Comparison of ENCODE assay signal across 9 mouse cellular contexts in genomic region chr19:14692183-14692582, GRCm38 (mm10).
DNase-seq lines count a peak whose midpoint lies in the region; ATAC-seq and TF ChIP-seq lines count a peak whose summit lies in the region.
"Had no signal": no experiment of that assay in that cellular context is flagged by ENCODE, and none has a peak within 500 bp of the region (broad histone marks: within the 10 kb centered on the region; RNA-seq: fewer than 3 reads in every experiment).

No protein-coding gene starts in this region.

- TF ChIP-seq EP300 in stomach, postnatal 0 days (optimal IDR thresholded peaks at IDR 0.05) = no peak

- in situ Hi-C loops in Patski (cut with MboI; ENCODE audit: low pct_unique_long_range_greater_than_20kb) = no loop called here

- no peak for ATAC-seq in kidney, embryonic 14.5 days (ENCODE audit: low FRiP score, low TSS enrichment)
- ATAC-seq in Patski = no peak
- ATAC-seq in kidney, postnatal 0 days (replicated peaks; ENCODE audit: low FRiP score, low read depth) = no peak
- no peak for ATAC-seq in stomach, postnatal 0 days (ENCODE audit: low FRiP score, low TSS enrichment)

- no peak overlapping the region for H3K27ac ChIP-seq in kidney, embryonic 14.5 days (ENCODE audit: low read depth, low read length)
- no peak overlapping the region for H3K27ac ChIP-seq in kidney, postnatal 0 days
- H3K27ac ChIP-seq in stomach, postnatal 0 days (replicated peaks) = no peak overlapping the region
- H3K27ac ChIP-seq: hindbrain, embryonic 13.5 days had no signal

- H3K27me3 ChIP-seq in kidney, embryonic 14.5 days (ENCODE audit: control insufficient read depth, insufficient read depth, low read length) = no peaks in the 10 kb centered on the region
- peaks cover 30% of the 10 kb centered on the region for H3K27me3 ChIP-seq in Patski
- H3K27me3 ChIP-seq in kidney, postnatal 0 days (ENCODE audit: insufficient read depth, low read length) = no peaks in the 10 kb centered on the region
- H3K27me3 ChIP-seq in stomach, postnatal 0 days (ENCODE audit: control insufficient read depth, insufficient read depth, low read length) = no peaks in the 10 kb centered on the region
- H3K27me3 ChIP-seq: hindbrain, embryonic 13.5 days had no signal

- no peaks in the 10 kb centered on the region for H3K4me1 ChIP-seq in kidney, embryonic 14.5 days (ENCODE audit: control insufficient read depth, insufficient read depth, low read length)
- no peaks in the 10 kb centered on the region for H3K4me1 ChIP-seq in kidney, postnatal 0 days (replicated peaks; ENCODE audit: insufficient read depth, low read length)
- H3K4me1 ChIP-seq in stomach, postnatal 0 days (replicated peaks; ENCODE audit: control insufficient read depth, insufficient read depth) = no peaks in the 10 kb centered on the region
- H3K4me1 ChIP-seq: hindbrain, embryonic 13.5 days had no signal

- no peaks in the 10 kb centered on the region; the same call in 1 of the 2 replicates for H3K9me3 ChIP-seq in kidney, embryonic 14.5 days (ENCODE audit: control insufficient read depth, low read length)
- no peaks in the 10 kb centered on the region for H3K9me3 ChIP-seq in kidney, postnatal 0 days (replicated peaks; ENCODE audit: low read length)
- no peaks in the 10 kb centered on the region for H3K9me3 ChIP-seq in stomach, postnatal 0 days (ENCODE audit: control insufficient read depth, low read length)
- H3K9me3 ChIP-seq: hindbrain, embryonic 13.5 days had no signal

- TF ChIP-seq CTCF in Patski (IDR thresholded peaks at IDR 0.05) = peak; percentile 31
- TF ChIP-seq CTCF in kidney, postnatal 0 days (IDR thresholded peaks at IDR 0.05; ENCODE audit: low read depth) = peak; percentile 22; the same call in 1 of the 2 replicates
- TF ChIP-seq CTCF in stomach, postnatal 0 days (IDR thresholded peaks at IDR 0.05; ENCODE audit: low read depth) = peak; percentile 55

- H3K9ac ChIP-seq in kidney, embryonic 14.5 days (ENCODE audit: low read depth, low read length) = no peak overlapping the region
- H3K9ac ChIP-seq in kidney, postnatal 0 days (ENCODE audit: low read depth, low read length) = no peak overlapping the region
- no peak overlapping the region for H3K9ac ChIP-seq in stomach, postnatal 0 days (ENCODE audit: low read length)
- H3K9ac ChIP-seq: hindbrain, embryonic 13.5 days had no signal

- H3K36me3 ChIP-seq in kidney, embryonic 14.5 days (ENCODE audit: control insufficient read depth, insufficient read depth, low read length) = no peaks in the 10 kb centered on the region
- no peaks in the 10 kb centered on the region for H3K36me3 ChIP-seq in kidney, postnatal 0 days (ENCODE audit: insufficient read depth, low read length)
- no peaks in the 10 kb centered on the region for H3K36me3 ChIP-seq in stomach, postnatal 0 days (ENCODE audit: control insufficient read depth, insufficient read depth, low read length)
- H3K36me3 ChIP-seq: hindbrain, embryonic 13.5 days had no signal

- no peak overlapping the region for H3K4me2 ChIP-seq in kidney, embryonic 14.5 days (replicated peaks; ENCODE audit: low read depth, low read length)
- H3K4me2 ChIP-seq in kidney, postnatal 0 days (ENCODE audit: low read length) = no peak overlapping the region
- no peak overlapping the region for H3K4me2 ChIP-seq in stomach, postnatal 0 days (replicated peaks; ENCODE audit: low read depth)
- H3K4me2 ChIP-seq: hindbrain, embryonic 13.5 days had no signal

- CTCF ChIA-PET in Patski (lab: Charles Lee) = interaction anchor here (1.0 kb wide), 1 partner anchor 10 kb away, joined by 3 read pairs; no protein-coding TSS in a partner anchor

- no peak overlapping the region for H3K4me3 ChIP-seq in kidney, embryonic 14.5 days (ENCODE audit: low read length)
- H3K4me3 ChIP-seq in kidney, postnatal 0 days (replicated peaks; ENCODE audit: low read depth, low read length) = no peak overlapping the region
- no peak overlapping the region for H3K4me3 ChIP-seq in stomach, postnatal 0 days (ENCODE audit: low read depth, low read length)
- H3K4me3 ChIP-seq: hindbrain, embryonic 13.5 days had no signal

- POLR2A ChIA-PET in Patski (lab: Charles Lee) = no interaction called here

- peak; percentile 4 for DNase-seq in kidney, adult 11 months
- DNase-seq in Patski (ENCODE audit: low read depth, low spot score) = no peak
- DNase-seq in kidney, postnatal 0 days (ENCODE audit: low spot score) = no peak
- no peak for DNase-seq in stomach, postnatal 0 days (ENCODE audit: low spot score)
- DNase-seq in ovary, adult 18-20 months (ENCODE audit: low spot score) = no peak
- DNase-seq in neural tube, embryonic 10.5 days (ENCODE audit: extremely low spot score, low spot score) = no peak
- no peak for DNase-seq in testis, postnatal 14 days (ENCODE audit: low spot score)
